Mouse (Mus musculus): Measurements from ENCODE around the gene Pard3b. TPM values are rescaled to one million over a fixed set of nuclear protein-coding genes. Genes with fewer than 3 reads are reported as not detected.

The Pard3b gene
- polyA plus RNA-seq, 1 experiment, result 0.42 TPM

DNA sequence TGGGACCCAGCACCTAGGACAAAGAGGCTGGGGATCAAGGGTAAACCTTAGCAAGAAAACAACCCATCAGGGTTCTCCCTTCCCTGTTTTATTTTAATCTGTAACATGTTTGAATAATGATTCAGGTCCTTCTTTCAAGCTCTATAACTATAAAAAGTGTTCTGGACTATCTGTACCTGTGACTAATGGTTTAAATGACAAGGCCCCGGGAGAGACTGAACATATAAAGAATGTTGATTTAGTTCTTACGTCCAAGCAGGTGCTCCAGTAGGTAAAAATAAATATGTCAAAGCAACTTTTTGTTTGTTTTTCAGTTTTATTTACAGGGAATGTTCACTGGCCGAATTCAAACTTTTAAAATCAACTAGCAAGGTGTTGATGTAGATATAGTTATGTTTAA lies 544.0 kb downstream of the Pard3b start:
- H3K36me3 ChIP-seq (ENCODE audit: control insufficient read depth, insufficient read depth, low read length, poor library complexity, severe bottlenecking), result no peaks in the 10 kb centered on the region
- no peak overlapping the region for H3K27ac ChIP-seq (ENCODE audit: insufficient read depth, low read length)
- H3K4me1 ChIP-seq (ENCODE audit: control insufficient read depth, insufficient read depth, low read length), result no peaks in the 10 kb centered on the region
- H3K4me3 ChIP-seq (ENCODE audit: low read depth, low read length), result no peak overlapping the region
- TF ChIP-seq CTCF (IDR thresholded peaks at IDR 0.05; ENCODE audit: low read depth, low read length) (no peak), EP300 (IDR thresholded peaks at IDR 0.05; ENCODE audit: insufficient read depth, low read depth, low read length) (no peak), POLR2A (IDR thresholded peaks at IDR 0.05; ENCODE audit: insufficient read depth, low read length) (no peak)
- no peaks in the 10 kb centered on the region for H3K27me3 ChIP-seq (ENCODE audit: control insufficient read depth, insufficient read depth, low read length, poor library complexity, severe bottlenecking)
- H3K9me3 ChIP-seq (replicated peaks; ENCODE audit: control insufficient read depth, insufficient read depth, low read length, poor library complexity, severe bottlenecking), result no peaks in the 10 kb centered on the region
- H3K9ac ChIP-seq (ENCODE audit: low read depth, poor library complexity, severe bottlenecking), result no peak overlapping the region

DNA sequence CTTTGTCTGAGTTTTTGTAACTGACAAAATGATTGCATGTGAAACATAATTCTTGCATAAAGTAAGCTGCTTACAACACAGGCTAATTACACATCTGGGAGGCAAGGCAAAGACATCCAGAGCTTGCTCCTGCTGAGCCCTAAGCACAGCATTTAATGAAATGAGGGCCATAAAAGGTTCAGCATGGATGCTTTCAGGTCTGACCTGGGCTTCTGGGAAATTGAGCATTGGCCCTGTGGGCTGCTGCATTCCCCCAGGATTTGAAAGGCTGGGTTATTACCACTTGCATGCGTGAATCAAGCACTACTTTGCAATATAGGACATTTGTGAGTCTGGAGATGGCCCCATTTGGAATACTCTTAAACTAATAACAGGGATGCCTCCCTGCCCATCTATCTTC lies 552.2 kb downstream of the Pard3b start:
- Histone ChIP-seq H3K36me3 (ENCODE audit: control insufficient read depth, insufficient read depth, low read length, poor library complexity, severe bottlenecking) (no peaks in the 10 kb centered on the region), H3K9ac (ENCODE audit: low read depth, poor library complexity, severe bottlenecking) (no peak overlapping the region), H3K4me3 (ENCODE audit: low read depth, low read length) (no peak overlapping the region), H3K4me1 (ENCODE audit: control insufficient read depth, insufficient read depth, low read length) (no peaks in the 10 kb centered on the region), H3K9me3 (replicated peaks; ENCODE audit: control insufficient read depth, insufficient read depth, low read length, poor library complexity, severe bottlenecking) (no peaks in the 10 kb centered on the region), H3K27me3 (ENCODE audit: control insufficient read depth, insufficient read depth, low read length, poor library complexity, severe bottlenecking) (no peaks in the 10 kb centered on the region), H3K27ac (ENCODE audit: insufficient read depth, low read length) (no peak overlapping the region)
- TF ChIP-seq EP300 (IDR thresholded peaks at IDR 0.05; ENCODE audit: insufficient read depth, low read depth, low read length) (no peak), POLR2A (IDR thresholded peaks at IDR 0.05; ENCODE audit: insufficient read depth, low read length) (no peak)

DNA sequence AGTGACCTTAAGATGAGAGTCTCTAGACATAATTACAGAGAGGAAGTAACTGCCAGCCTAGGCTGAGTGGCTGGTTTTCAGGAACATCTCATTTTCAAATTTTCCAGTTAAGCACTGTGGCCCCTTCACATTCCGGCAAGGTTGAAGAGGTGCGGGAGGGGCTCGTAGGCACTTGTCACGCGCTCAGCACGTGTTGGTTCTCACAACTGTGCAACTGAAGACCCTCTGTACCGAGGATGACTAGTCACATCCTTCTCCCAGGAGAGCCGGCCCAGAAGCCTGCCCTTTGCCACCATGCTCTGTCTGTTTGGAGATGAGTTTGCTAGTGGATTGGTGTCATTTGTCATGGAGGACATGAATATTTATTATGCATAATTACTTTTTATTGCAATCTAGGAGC lies 558.9 kb downstream of the Pard3b start:
- TF ChIP-seq CTCF (IDR thresholded peaks at IDR 0.05; ENCODE audit: low read depth, low read length) (no peak), POLR2A (IDR thresholded peaks at IDR 0.05; ENCODE audit: insufficient read depth, low read length) (no peak), EP300 (IDR thresholded peaks at IDR 0.05; ENCODE audit: insufficient read depth, low read depth, low read length) (no peak)
- Histone ChIP-seq H3K27ac (ENCODE audit: insufficient read depth, low read length) (no peak overlapping the region), H3K9ac (ENCODE audit: low read depth, poor library complexity, severe bottlenecking) (no peak overlapping the region), H3K36me3 (ENCODE audit: control insufficient read depth, insufficient read depth, low read length, poor library complexity, severe bottlenecking) (no peaks in the 10 kb centered on the region), H3K4me3 (ENCODE audit: low read depth, low read length) (no peak overlapping the region), H3K27me3 (ENCODE audit: control insufficient read depth, insufficient read depth, low read length, poor library complexity, severe bottlenecking) (no peaks in the 10 kb centered on the region), H3K4me1 (ENCODE audit: control insufficient read depth, insufficient read depth, low read length) (no peaks in the 10 kb centered on the region), H3K9me3 (replicated peaks; ENCODE audit: control insufficient read depth, insufficient read depth, low read length, poor library complexity, severe bottlenecking) (no peaks in the 10 kb centered on the region)

DNA sequence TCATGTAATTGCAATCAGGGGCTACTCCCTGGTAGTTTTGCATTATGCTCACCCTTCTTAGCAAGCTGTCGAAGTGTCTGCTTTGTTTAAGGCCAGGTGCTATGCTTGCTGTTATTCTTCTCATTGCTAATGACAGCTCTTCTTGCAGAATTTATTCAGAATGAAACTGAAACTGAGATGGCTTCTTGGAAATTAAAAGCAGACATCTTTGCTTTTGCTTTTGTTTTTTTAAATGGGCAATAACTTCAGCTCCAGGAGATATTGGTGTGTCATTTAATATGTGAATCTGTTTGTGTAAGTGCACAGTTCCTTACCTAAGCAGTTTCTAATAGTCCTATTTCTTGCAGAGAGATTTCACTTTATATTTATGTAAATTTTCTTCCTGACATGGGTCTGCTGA lies 562.3 kb downstream of the Pard3b start:
- Histone ChIP-seq H3K9me3 (replicated peaks; ENCODE audit: control insufficient read depth, insufficient read depth, low read length, poor library complexity, severe bottlenecking) (no peaks in the 10 kb centered on the region; the same call in 1 of the 2 replicates), H3K4me3 (ENCODE audit: low read depth, low read length) (no peak overlapping the region), H3K9ac (ENCODE audit: low read depth, poor library complexity, severe bottlenecking) (no peak overlapping the region), H3K27ac (ENCODE audit: insufficient read depth, low read length) (no peak overlapping the region), H3K4me1 (ENCODE audit: control insufficient read depth, insufficient read depth, low read length) (no peaks in the 10 kb centered on the region), H3K36me3 (ENCODE audit: control insufficient read depth, insufficient read depth, low read length, poor library complexity, severe bottlenecking) (no peaks in the 10 kb centered on the region), H3K27me3 (ENCODE audit: control insufficient read depth, insufficient read depth, low read length, poor library complexity, severe bottlenecking) (no peaks in the 10 kb centered on the region)
- TF ChIP-seq CTCF (IDR thresholded peaks at IDR 0.05; ENCODE audit: low read depth, low read length), result no peak
- no peak for TF ChIP-seq POLR2A (IDR thresholded peaks at IDR 0.05; ENCODE audit: insufficient read depth, low read length)
- no peak for TF ChIP-seq EP300 (IDR thresholded peaks at IDR 0.05; ENCODE audit: insufficient read depth, low read depth, low read length)

DNA sequence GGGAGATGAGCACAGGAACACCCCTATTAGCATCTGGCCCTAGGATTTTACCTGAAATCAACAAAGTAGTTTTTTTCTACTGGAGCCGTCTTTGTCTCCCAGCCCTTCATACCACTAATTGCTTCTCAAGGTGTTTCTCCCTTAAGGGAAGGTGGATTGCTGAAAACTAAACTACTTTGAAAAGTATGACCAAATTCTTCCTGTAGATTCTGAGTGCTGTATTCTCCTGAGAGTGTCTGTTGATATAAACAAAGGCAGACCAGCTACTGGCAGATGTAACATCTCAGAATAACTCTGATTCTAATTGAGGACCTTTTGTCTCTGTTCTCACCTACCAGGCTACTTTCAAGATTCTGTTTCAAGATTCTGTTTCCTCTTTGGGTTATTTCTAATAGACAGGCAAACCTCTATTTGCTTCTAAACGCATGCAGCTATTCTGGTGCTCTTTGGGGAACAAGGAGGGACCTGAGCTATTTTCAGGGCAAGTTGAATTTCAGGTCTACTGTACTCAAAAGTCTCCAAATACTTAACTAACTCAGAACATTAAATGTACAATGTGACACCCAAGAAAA lies 563.1 kb downstream of the Pard3b start:
- no peaks in the 10 kb centered on the region; the same call in 1 of the 2 replicates for H3K9me3 ChIP-seq (replicated peaks; ENCODE audit: control insufficient read depth, insufficient read depth, low read length, poor library complexity, severe bottlenecking)
- TF ChIP-seq CTCF (IDR thresholded peaks at IDR 0.05; ENCODE audit: low read depth, low read length) (no peak), POLR2A (IDR thresholded peaks at IDR 0.05; ENCODE audit: insufficient read depth, low read length) (no peak), EP300 (IDR thresholded peaks at IDR 0.05; ENCODE audit: insufficient read depth, low read depth, low read length) (no peak)
- no peaks in the 10 kb centered on the region for H3K4me1 ChIP-seq (ENCODE audit: control insufficient read depth, insufficient read depth, low read length)
- H3K27ac ChIP-seq (ENCODE audit: insufficient read depth, low read length), result no peak overlapping the region
- H3K36me3 ChIP-seq (ENCODE audit: control insufficient read depth, insufficient read depth, low read length, poor library complexity, severe bottlenecking), result no peaks in the 10 kb centered on the region
- H3K9ac ChIP-seq (ENCODE audit: low read depth, poor library complexity, severe bottlenecking), result no peak overlapping the region
- no peak overlapping the region for H3K4me3 ChIP-seq (ENCODE audit: low read depth, low read length)
- H3K27me3 ChIP-seq (ENCODE audit: control insufficient read depth, insufficient read depth, low read length, poor library complexity, severe bottlenecking), result no peaks in the 10 kb centered on the region

DNA sequence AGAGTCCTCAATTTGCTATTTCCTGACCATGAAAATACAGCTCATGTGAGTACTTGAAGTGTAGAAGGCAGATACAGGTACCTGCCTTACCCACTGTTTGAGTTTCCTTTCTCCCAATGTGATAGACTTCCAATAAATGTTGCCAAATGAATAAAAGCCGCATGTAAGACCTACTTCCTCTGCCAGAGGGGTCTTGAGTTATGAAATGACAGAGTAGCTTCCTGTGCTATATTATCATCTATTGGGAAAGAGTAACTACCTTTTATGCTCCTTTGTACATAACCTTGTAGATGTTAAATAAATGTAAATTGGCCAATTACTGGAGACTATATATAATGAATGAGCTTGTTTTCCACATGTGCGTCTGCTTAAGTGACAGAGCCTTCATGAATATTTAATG lies 574.7 kb downstream of the Pard3b start:
- Histone ChIP-seq H3K36me3 (ENCODE audit: control insufficient read depth, insufficient read depth, low read length, poor library complexity, severe bottlenecking) (no peaks in the 10 kb centered on the region), H3K4me3 (ENCODE audit: low read depth, low read length) (no peak overlapping the region), H3K4me1 (ENCODE audit: control insufficient read depth, insufficient read depth, low read length) (no peaks in the 10 kb centered on the region), H3K27ac (ENCODE audit: insufficient read depth, low read length) (no peak overlapping the region), H3K9ac (ENCODE audit: low read depth, poor library complexity, severe bottlenecking) (no peak overlapping the region), H3K27me3 (ENCODE audit: control insufficient read depth, insufficient read depth, low read length, poor library complexity, severe bottlenecking) (no peaks in the 10 kb centered on the region), H3K9me3 (replicated peaks; ENCODE audit: control insufficient read depth, insufficient read depth, low read length, poor library complexity, severe bottlenecking) (no peaks in the 10 kb centered on the region)
- TF ChIP-seq EP300 (IDR thresholded peaks at IDR 0.05; ENCODE audit: insufficient read depth, low read depth, low read length) (no peak), POLR2A (IDR thresholded peaks at IDR 0.05; ENCODE audit: insufficient read depth, low read length) (no peak), CTCF (IDR thresholded peaks at IDR 0.05; ENCODE audit: low read depth, low read length) (no peak)

All from ES-Bruce4 (cell line).